Mouse (Mus musculus): ENCODE results near the gene Dnajc2. TPM values are rescaled to one million over a fixed set of nuclear protein-coding genes. Genes with fewer than 3 reads are reported as not detected.

Gene Dnajc2
- 10 to 100 TPM; 21.3 to 23.0 TPM for total RNA-seq (2023)

DNA sequence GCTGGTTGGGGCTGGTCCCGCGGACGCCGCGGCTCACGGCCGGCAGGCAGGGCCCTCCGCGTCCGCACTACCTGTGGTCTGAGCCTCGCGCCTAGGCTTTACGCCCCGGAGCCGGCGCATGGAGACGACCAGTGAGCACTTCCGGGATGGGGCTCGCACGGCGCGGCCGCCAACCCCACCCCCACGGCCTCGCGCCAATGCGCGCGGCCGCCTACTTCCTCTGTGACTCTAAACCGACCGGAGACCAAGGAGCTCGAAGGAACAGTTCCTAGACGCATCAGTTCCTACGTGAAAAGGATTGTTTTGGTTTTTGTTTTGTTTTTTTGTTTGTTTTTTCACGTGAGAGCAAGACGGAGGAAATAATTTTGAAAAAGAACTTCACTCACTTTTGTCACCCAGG, at the start of gene Dnajc2, which contains the start of gene Psmc2:
Dnajc2 (minus strand) TSS at position 199 of the 400 bp plus-strand sequence.
Psmc2 (plus strand) TSS at position 231 of the 400 bp plus-strand sequence.

DNA sequence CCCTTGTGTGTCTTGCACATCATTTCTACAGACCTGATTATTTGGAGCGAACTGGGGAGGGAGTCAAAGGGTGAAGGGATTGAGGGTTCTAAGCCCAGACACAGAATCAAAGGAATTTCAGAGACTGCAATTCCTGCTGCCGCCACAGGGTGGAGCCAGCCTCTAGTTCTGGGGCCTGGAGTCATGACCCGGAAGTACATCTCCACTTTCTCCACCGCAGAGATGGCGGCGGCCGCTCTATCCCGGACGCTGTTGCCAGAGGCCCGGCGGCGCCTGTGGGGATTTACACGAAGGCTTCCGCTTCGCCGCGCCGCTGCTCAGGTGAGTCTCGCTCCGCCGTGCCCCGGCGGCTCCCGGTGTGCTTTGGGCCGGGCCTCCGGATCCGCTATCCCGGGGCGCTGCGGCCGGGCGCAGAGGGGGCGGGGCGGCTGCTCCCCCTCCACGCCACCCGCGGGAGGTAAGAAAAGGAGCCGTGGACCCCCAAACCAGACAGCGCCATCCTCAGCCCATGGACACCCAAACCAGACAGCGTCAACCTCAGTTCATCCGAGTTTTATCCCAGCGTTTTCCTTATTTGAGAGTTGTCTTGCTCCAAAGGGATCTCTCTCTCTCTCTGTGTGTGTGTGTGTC, 48.0 kb downstream of the Dnajc2 start, which contains the start of gene Pmpcb:
Pmpcb (plus strand) TSS at position 186 of the 630 bp plus-strand sequence.

Other genes starting within 250 kb of the Dnajc2 start
- not detected for gene Lrrc17, start 241.7 kb downstream of the Dnajc2 start, total RNA-seq (2023)
- gene Fbxl13, start 139.6 kb downstream of the Dnajc2 start, total RNA-seq (2023) = not detected
- gene Armc10, start 139.4 kb downstream of the Dnajc2 start, total RNA-seq (2023) = 10 to 100 TPM; 11.4 to 12.4 TPM
- 1 to 10 TPM in 1 of 2 experiments, under 1 TPM in 1; 0.60 to 1.1 TPM for gene Napepld, start 83.9 kb downstream of the Dnajc2 start, total RNA-seq (2023)
- gene Pmpcb, start 48.1 kb downstream of the Dnajc2 start, total RNA-seq (2023) = 10 to 100 TPM; 39.0 to 53.9 TPM
- 10 to 100 TPM; 52.6 to 63.2 TPM for gene Psmc2, start within 50 bp of the Dnajc2 start, total RNA-seq (2023)
- gene Slc26a5, start 80.4 kb upstream of the Dnajc2 start, total RNA-seq (2023) = not detected